Mouse (Mus musculus): ENCODE results near the gene Hmgcl.
"Not testable (repeated sequence)": the region's sequence is repeated elsewhere in the genome, so short reads cannot be mapped to it uniquely, and the experiment has no call there.

Hmgcl gene

GRCm38 (mm10) chr4:135962946-135963345 lies 16.7 kb downstream of the Hmgcl start:
- DNase-seq, result no peak

GRCm38 (mm10) chr4:135963457-135964193 lies 17.4 kb downstream of the Hmgcl start, which contains the start of gene Gale:
TSS of gene Gale (plus strand) at chr4:135963727.
- peak; percentile 97 for DNase-seq

GRCm38 (mm10) chr4:135964426-135964825 lies 18.2 kb downstream of the Hmgcl start:
- peak; percentile 78 for DNase-seq

GRCm38 (mm10) chr4:135965113-135965512 lies 18.9 kb downstream of the Hmgcl start:
- DNase-seq, result no peak

GRCm38 (mm10) chr4:135966283-135966682 lies 20.0 kb downstream of the Hmgcl start:
- DNase-seq, result no peak

GRCm38 (mm10) chr4:135967086-135967760 lies 21.0 kb downstream of the Hmgcl start:
- DNase-seq, result no peak

- DNase-seq, result no peak
These were observed 22.1 kb downstream of the Hmgcl start for GRCm38 (mm10) chr4:135968271-135968869.

- DNase-seq, result no peak
These were observed 23.0 kb downstream of the Hmgcl start for GRCm38 (mm10) chr4:135969070-135969750.

GRCm38 (mm10) chr4:135970585-135970984 lies 24.3 kb downstream of the Hmgcl start:
- DNase-seq, result no peak

GRCm38 (mm10) chr4:135971805-135972555 lies 25.7 kb downstream of the Hmgcl start:
- no peak for DNase-seq

GRCm38 (mm10) chr4:135972556-135972906 lies 26.3 kb downstream of the Hmgcl start, which contains the start of gene Lypla2:
TSS of gene Lypla2 (minus strand) at chr4:135972626.
- peak; percentile 92 for DNase-seq

- DNase-seq, result no peak
These were observed 26.9 kb downstream of the Hmgcl start for GRCm38 (mm10) chr4:135972911-135973811.

GRCm38 (mm10) chr4:135976146-135976545 lies 29.9 kb downstream of the Hmgcl start:
- no peak for DNase-seq

- DNase-seq, result not testable (repeated sequence)
These were observed 34.0 kb downstream of the Hmgcl start for GRCm38 (mm10) chr4:135980223-135980622.

- DNase-seq, result no peak
These were observed 35.3 kb downstream of the Hmgcl start for GRCm38 (mm10) chr4:135981524-135982063.

- DNase-seq, result no peak
These were observed 38.3 kb downstream of the Hmgcl start for GRCm38 (mm10) chr4:135984556-135984955.

- no peak for DNase-seq
These were observed 38.9 kb downstream of the Hmgcl start for GRCm38 (mm10) chr4:135985193-135985592.

GRCm38 (mm10) chr4:135985769-135986168 lies 39.5 kb downstream of the Hmgcl start:
- DNase-seq, result no peak

GRCm38 (mm10) chr4:135986301-135986942 lies 40.2 kb downstream of the Hmgcl start:
- no peak for DNase-seq

- peak; percentile 96 for DNase-seq
These were observed 40.9 kb downstream of the Hmgcl start, which contains the start of gene Pithd1 for GRCm38 (mm10) chr4:135986943-135987710. TSS of gene Pithd1 (minus strand) at chr4:135987264.

Data from kidney, postnatal 14 days (tissue).